Mouse (Mus musculus) stomach, postnatal 0 days (tissue): Measurements from ENCODE around the gene Csrnp1. TPM values are rescaled to one million over a fixed set of nuclear protein-coding genes. Genes with fewer than 3 reads are reported as not detected.

Experiments used
- ATAC-seq: fragments of 200-750 bp; cut with Nextera tagmentation; 2 replicates; pipeline ENCODE4 v1.8.0; 2017; ENCODE audit not compliant: low FRiP score, low TSS enrichment
- DNase-seq: peaks from one replicate; pipeline ENCODE4 v3.0.0-alpha.2; 2016; ENCODE audit warnings: low spot score
- H3K27ac ChIP-seq: fragments of 300-500 bp; sonication (generic); replicated peaks from 2 replicates; pipeline ENCODE4 v1.5.1; 2014; ENCODE audit warnings: mild to moderate bottlenecking, control low read depth
- H3K27me3 ChIP-seq: fragments of 300-500 bp; sonication (generic); 2 replicates; pipeline ENCODE4 v1.6.1; 2014; ENCODE audit warnings: low read length; ENCODE audit not compliant: control insufficient read depth, insufficient read depth
- H3K36me3 ChIP-seq: fragments of 300-500 bp; sonication (generic); 2 replicates; pipeline ENCODE4 v1.6.1; 2014; ENCODE audit warnings: low read length, mixed read lengths; ENCODE audit not compliant: control insufficient read depth, insufficient read depth
- H3K4me1 ChIP-seq: fragments of 300-500 bp; sonication (generic); replicated peaks from 2 replicates; pipeline ENCODE4 v1.6.1; 2014; ENCODE audit warnings: antibody characterized with exemption; ENCODE audit not compliant: control insufficient read depth, insufficient read depth
- H3K4me2 ChIP-seq: fragments of 300-500 bp; sonication (generic); replicated peaks from 2 replicates; pipeline ENCODE4 v1.6.1; 2014; ENCODE audit warnings: low read depth, mild to moderate bottlenecking, control low read depth, moderate library complexity
- H3K4me3 ChIP-seq: fragments of 300-500 bp; sonication (generic); 2 replicates; pipeline ENCODE4 v1.5.1; 2014; ENCODE audit warnings: low read depth, low read length, control low read depth
- H3K9ac ChIP-seq: fragments of 300-500 bp; sonication (generic); 2 replicates; pipeline ENCODE4 v1.6.1; 2014; ENCODE audit warnings: mild to moderate bottlenecking, low read length, control low read depth, mixed read lengths
- H3K9me3 ChIP-seq: fragments of 300-500 bp; sonication (generic); 2 replicates; pipeline ENCODE4 v1.6.1; 2016; ENCODE audit warnings: low read length; ENCODE audit not compliant: control insufficient read depth
- CTCF ChIP-seq: IDR thresholded peaks from 2 replicates; pipeline ENCODE4 v1.5.1; 2016; ENCODE audit warnings: antibody characterized with exemption, low read depth, mild to moderate bottlenecking, moderate library complexity
- EP300 ChIP-seq: optimal IDR thresholded peaks from 2 replicates; pipeline ENCODE3; 2016; ENCODE audit warnings: antibody characterized with exemption
- WGBS: fragments of 180-500 bp; shearing (Covaris S2); extraction: QIAGEN DNeasy Blood & Tissue Kit; methylation state at CpG from one replicate; pipeline ENCODE4 v1.1.7; 2014; 5-methylcytosine and 5-hydroxymethylcytosine counted together
- polyA plus RNA-seq: library from polyadenylated mRNA; unstranded; fragments of >200 nt; fragmentation: Nextera tagmentation; extraction: Ambion mirVana; gene quantifications from 2 replicates; pipeline ENCODE4 v1.2.1, GENCODE M21; 2015

The Csrnp1 gene
- polyA plus RNA-seq, 1 experiment from 2014 or later = 5.5 TPM

DNA sequence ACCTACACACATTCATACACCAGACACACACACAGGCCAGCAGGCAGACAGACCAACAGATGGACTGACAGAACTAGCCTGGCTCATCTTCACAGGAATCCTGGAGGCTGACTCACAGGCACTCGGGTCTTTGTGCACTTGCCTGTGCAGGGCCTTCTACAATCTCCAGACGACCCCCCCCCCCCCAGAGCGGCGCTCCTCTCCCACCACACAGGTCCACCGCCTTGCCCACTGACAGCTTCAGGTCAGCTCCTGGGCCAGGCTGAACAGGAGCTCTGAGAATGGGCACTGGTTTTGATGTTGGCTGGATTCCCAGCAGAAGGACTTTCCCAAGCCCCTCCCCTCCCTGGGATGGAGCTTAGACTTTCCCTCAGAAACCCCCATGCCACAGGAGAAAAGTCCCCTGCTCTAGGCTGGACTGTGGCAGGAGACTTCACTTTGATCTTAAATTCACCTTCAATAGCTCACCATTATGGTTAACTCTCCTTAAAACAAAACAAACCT, 6.8 kb downstream of the Csrnp1 start:
- WGBS = 32% methylated on average over 5 of the region's 5 CpGs
- DNase-seq = no peak
- H3K4me1 ChIP-seq = peaks cover 15% of the 10 kb centered on the region; the same call in 1 of the 2 replicates
- TF ChIP-seq CTCF = no peak
- no peak for TF ChIP-seq EP300
- no peak overlapping the region for H3K4me2 ChIP-seq
- no peak overlapping the region for H3K9ac ChIP-seq
- H3K9me3 ChIP-seq = no peaks in the 10 kb centered on the region
- ATAC-seq = no peak
- no peak overlapping the region for H3K4me3 ChIP-seq
- H3K27me3 ChIP-seq = no peaks in the 10 kb centered on the region; the same call in 1 of the 2 replicates
- no peak overlapping the region; the same call in 1 of the 2 replicates for H3K27ac ChIP-seq
- peaks cover 16% of the 10 kb centered on the region; the same call in 1 of the 2 replicates for H3K36me3 ChIP-seq

DNA sequence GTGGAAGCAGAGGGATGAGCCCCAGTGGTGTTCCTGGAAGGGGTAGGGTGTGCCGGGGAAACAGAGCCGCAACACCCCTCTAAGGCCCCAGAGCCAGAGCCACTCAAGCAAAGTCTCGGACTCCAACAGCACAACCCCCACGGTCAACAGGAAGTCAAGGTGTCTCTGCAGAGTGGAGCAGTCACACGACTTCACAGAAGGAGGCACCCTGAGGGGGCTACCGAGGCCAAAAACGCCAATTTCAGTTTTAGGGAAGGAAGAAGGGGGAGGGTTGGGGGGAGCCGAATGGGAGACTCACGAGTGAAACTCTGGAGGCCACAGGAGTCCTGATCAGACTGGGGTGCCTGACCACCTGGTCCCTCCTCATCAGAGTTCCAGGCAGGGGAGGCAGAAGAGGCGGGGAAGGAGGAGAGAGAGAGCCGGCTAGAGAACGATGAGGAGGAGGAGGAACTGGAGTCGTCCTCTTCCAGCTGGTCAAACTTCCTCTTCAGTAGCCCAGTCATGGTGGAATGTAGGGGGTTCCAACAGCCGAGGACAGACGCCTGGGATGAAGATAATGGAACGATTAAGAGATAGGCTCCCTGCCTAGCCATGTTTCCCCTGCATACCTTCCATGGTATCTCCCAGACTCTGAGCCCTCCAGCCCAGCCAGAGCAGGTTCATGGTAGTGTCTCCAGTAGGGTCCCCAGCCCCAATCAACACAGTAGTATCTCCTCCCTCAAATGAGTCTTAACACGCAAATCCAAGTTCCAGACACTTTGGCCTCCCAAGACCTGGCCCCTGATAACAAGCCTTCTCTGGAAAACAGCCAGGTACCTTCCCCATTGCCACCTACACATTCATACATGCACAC, 7.5 kb downstream of the Csrnp1 start:
- WGBS = 31% methylated on average over 17 of the region's 17 CpGs
- Histone ChIP-seq H3K4me1 (peaks cover 15% of the 10 kb centered on the region; the same call in 1 of the 2 replicates), H3K9ac (no peak overlapping the region), H3K27ac (no peak overlapping the region), H3K9me3 (no peaks in the 10 kb centered on the region), H3K36me3 (peaks cover 23% of the 10 kb centered on the region), H3K4me3 (no peak overlapping the region), H3K4me2 (no peak overlapping the region), H3K27me3 (no peaks in the 10 kb centered on the region; the same call in 1 of the 2 replicates)
- DNase-seq (no peak), ATAC-seq (no peak)
- no peak for TF ChIP-seq EP300
- TF ChIP-seq CTCF = no peak

DNA sequence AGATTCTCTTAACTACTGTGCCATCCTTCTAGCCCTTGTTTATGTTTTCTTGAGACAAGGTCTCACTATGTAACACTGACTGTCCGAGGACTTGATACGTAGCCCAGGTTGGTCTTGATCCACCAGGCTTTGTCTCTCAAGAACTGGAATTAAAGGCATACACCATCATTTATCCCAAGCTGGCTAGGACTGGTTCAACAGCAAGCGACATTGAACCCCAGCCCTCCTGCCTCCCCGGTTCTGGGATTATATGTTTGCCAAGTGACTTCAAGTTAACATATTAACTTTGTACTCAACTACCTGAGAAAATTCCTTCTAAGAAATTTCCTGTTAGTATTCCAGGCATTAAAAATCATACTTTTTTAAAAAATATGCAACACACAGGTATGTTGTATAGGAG, 9.2 kb downstream of the Csrnp1 start:
- TF ChIP-seq EP300 (no peak), CTCF (no peak)
- H3K36me3 ChIP-seq = peaks cover 25% of the 10 kb centered on the region
- no peaks in the 10 kb centered on the region for H3K9me3 ChIP-seq
- no peaks in the 10 kb centered on the region; the same call in 1 of the 2 replicates for H3K27me3 ChIP-seq
- no peak overlapping the region for H3K9ac ChIP-seq
- ATAC-seq = no peak
- WGBS = 77% methylated on average over 4 of the region's 4 CpGs
- no peak for DNase-seq
- 0 out of 2 replicates have a peak, but pooled peaks cover 12% of the 10 kb centered on the region for H3K4me1 ChIP-seq
- H3K4me2 ChIP-seq = no peak overlapping the region
- H3K4me3 ChIP-seq = no peak overlapping the region
- no peak overlapping the region for H3K27ac ChIP-seq

DNA sequence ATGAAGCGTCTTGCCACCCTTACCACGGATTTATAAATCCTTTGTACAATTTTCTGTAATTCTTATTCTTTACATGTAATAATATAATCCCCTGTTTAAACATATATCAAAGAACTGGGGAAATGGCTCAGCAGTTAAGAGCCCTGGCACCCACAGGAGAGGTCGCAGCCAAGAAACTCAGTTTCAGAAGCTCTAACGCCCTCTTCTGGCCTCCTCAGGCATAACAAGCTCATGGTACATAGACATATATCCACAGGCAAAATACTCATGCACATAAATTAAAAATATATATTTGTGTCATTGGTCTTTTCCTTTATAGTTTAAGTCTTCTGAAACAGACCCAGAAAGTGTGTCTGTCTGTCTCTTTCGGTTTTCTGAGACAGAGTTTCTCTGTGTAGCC, 9.8 kb downstream of the Csrnp1 start:
- WGBS = 71% methylated on average over 5 of the region's 5 CpGs
- DNase-seq (no peak), ATAC-seq (no peak)
- TF ChIP-seq CTCF (peak; percentile 52), EP300 (no peak)
- Histone ChIP-seq H3K4me2 (no peak overlapping the region), H3K9ac (no peak overlapping the region), H3K9me3 (no peaks in the 10 kb centered on the region), H3K4me3 (no peak overlapping the region), H3K4me1 (0 out of 2 replicates have a peak, but pooled peaks cover 12% of the 10 kb centered on the region), H3K36me3 (peaks cover 25% of the 10 kb centered on the region), H3K27ac (no peak overlapping the region), H3K27me3 (no peaks in the 10 kb centered on the region; the same call in 1 of the 2 replicates)

DNA sequence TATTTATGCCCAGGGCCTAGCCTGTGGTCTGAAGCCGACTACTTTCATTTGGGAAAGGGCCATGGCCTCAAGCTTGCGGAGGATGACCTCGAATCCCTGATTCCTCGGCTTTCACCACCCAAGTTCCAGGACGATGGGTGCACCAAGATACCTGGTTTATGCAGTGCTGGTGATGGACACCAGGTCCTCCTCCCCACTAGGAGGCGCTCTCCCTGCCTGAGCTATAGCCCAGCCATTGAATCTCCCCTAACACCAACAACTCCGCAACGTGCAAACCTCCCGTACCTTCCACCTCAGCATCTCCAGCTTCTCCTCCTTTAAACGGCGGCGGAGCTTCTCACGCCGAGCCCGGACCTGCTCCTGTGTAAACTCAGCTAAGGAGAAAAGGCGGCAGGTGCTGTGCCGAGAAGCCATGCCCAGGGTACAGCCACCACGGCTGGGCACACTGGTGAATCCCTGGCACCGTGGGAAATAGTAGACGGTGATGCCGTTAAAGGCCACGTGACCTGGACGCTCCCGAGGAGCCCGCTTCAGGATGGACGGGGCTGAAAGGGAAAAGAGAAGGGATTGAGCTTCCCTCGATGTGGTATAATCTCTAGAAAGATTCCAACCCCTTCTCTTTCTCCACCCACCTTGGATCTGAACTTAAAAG, 10.5 kb downstream of the Csrnp1 start:
- no peaks in the 10 kb centered on the region for H3K9me3 ChIP-seq
- ATAC-seq = no peak
- 0 out of 2 replicates have a peak, but pooled peaks cover 12% of the 10 kb centered on the region for H3K4me1 ChIP-seq
- no peak overlapping the region for H3K9ac ChIP-seq
- H3K36me3 ChIP-seq = peaks cover 25% of the 10 kb centered on the region
- no peak overlapping the region for H3K4me2 ChIP-seq
- H3K4me3 ChIP-seq = no peak overlapping the region
- 89% methylated on average over 27 of the region's 27 CpGs for WGBS
- no peaks in the 10 kb centered on the region; the same call in 1 of the 2 replicates for H3K27me3 ChIP-seq
- TF ChIP-seq CTCF (peak; percentile 67), EP300 (no peak)
- no peak for DNase-seq
- no peak overlapping the region for H3K27ac ChIP-seq
